Mouse (Mus musculus) C2C12 (cell line): ENCODE measurements at regions not wholly inside any gene's neighbourhood (a gene's known extent, or its start where the extent isn't known, plus 50 kb on each side); places are given as distances from the start of the nearest gene placed in this dataset.

ENCODE experiments used
- CEBPB ChIP-seq: IDR thresholded peaks from one replicate; pipeline ENCODE4 v1.6.1; 2011; ENCODE audit warnings: low read depth, mild to moderate bottlenecking, control low read depth, moderate library complexity
- CTCF ChIP-seq: IDR thresholded peaks from one replicate; pipeline ENCODE4 v1.5.1; 2011; ENCODE audit not compliant: control insufficient read depth, insufficient read depth, insufficient read length
- MAX ChIP-seq: IDR thresholded peaks from one replicate; pipeline ENCODE4 v1.6.1; 2011; ENCODE audit warnings: mild to moderate bottlenecking, control low read depth
- MYOD1 ChIP-seq: IDR thresholded peaks from one replicate; pipeline ENCODE4 v1.6.1; 2011; ENCODE audit warnings: low read depth; ENCODE audit not compliant: control insufficient read depth, insufficient read length
- MYOG ChIP-seq: IDR thresholded peaks from one replicate; pipeline ENCODE4 v1.6.1; 2011; ENCODE audit not compliant: control insufficient read depth, insufficient read length; ENCODE audit errors: extremely low read depth
- USF1 ChIP-seq: IDR thresholded peaks from one replicate; pipeline ENCODE4 v1.6.1; 2011; ENCODE audit warnings: low read depth, mild to moderate bottlenecking, control low read depth, moderate library complexity

GRCm38 (mm10) chr12:9872236-9872635, 302.3 kb downstream of the Osr1 start:
- no peak for TF ChIP-seq CTCF
- TF ChIP-seq MAX, result no peak
- no peak for TF ChIP-seq MYOD1
- no peak for TF ChIP-seq USF1
- no peak for TF ChIP-seq MYOG
- no peak for TF ChIP-seq CEBPB
